Mouse (Mus musculus) mouse embryonic stem cell (cell line): ENCODE data around the gene Pdap1.
"Not testable (repeated sequence)": the region's sequence is repeated elsewhere in the genome, so short reads cannot be mapped to it uniquely, and the experiment has no call there.

Experiments
- in situ Hi-C, 2 experiments: fragments of 300-500 bp; cut with MboI; formaldehyde crosslinking; loops; 1 replicate in 1 of 2; 3 replicates in 1 of 2; pipeline ENCODE4 v1.14.3; 2019 to 2020; ENCODE audit warnings: low sequenced_read_pairs in 2 of 2, low pct_unique_long_range_greater_than_20kb in 1 of 2, mixed read lengths in 1 of 2; ENCODE audit not compliant: unreplicated experiment in 1 of 2

Pdap1 gene

GRCm38 (mm10) chr5:145126580-145126979, 13.5 kb downstream of the Pdap1 start:
- in situ Hi-C loops, result no loop called here

GRCm38 (mm10) chr5:145123396-145123795, 16.6 kb downstream of the Pdap1 start:
- in situ Hi-C loops, result no loop called here

- in situ Hi-C loops, result no loop called here
These were observed 19.1 kb downstream of the Pdap1 start for GRCm38 (mm10) chr5:145120921-145121320.

GRCm38 (mm10) chr5:145119385-145119784, 20.7 kb downstream of the Pdap1 start:
- in situ Hi-C loops, result no loop called here

GRCm38 (mm10) chr5:145118461-145118860, 21.6 kb downstream of the Pdap1 start:
- in situ Hi-C loops, result no loop called here

- in situ Hi-C loops, result no loop called here
These were observed 22.0 kb downstream of the Pdap1 start for GRCm38 (mm10) chr5:145118005-145118404.

GRCm38 (mm10) chr5:145116916-145117315, 23.1 kb downstream of the Pdap1 start:
- in situ Hi-C loops, result no loop called here

- in situ Hi-C loops, result no loop called here
These were observed 23.7 kb downstream of the Pdap1 start for GRCm38 (mm10) chr5:145116316-145116715.

GRCm38 (mm10) chr5:145115736-145116135, 24.3 kb downstream of the Pdap1 start:
- in situ Hi-C loops, result no loop called here

GRCm38 (mm10) chr5:145114606-145115473, 25.2 kb downstream of the Pdap1 start:
- in situ Hi-C loops, result no loop called here

- in situ Hi-C loops, result no loop called here
These were observed 25.9 kb downstream of the Pdap1 start, which contains the start of gene Arpc1b for GRCm38 (mm10) chr5:145114071-145114605. TSS of gene Arpc1b (plus strand) at chr5:145114215.

- in situ Hi-C loops, result no loop called here
These were observed 26.6 kb downstream of the Pdap1 start for GRCm38 (mm10) chr5:145113416-145113815.

- in situ Hi-C loops, result no loop called here
These were observed 27.5 kb downstream of the Pdap1 start for GRCm38 (mm10) chr5:145112566-145112965.

GRCm38 (mm10) chr5:145110401-145110800, 29.6 kb downstream of the Pdap1 start:
- in situ Hi-C loops, result no loop called here

GRCm38 (mm10) chr5:145105694-145106275, 34.3 kb downstream of the Pdap1 start:
- in situ Hi-C loops, result no loop called here

- in situ Hi-C loops, result no loop called here
These were observed 35.7 kb downstream of the Pdap1 start for GRCm38 (mm10) chr5:145104328-145104727.

- in situ Hi-C loops, result no loop called here
These were observed 37.3 kb downstream of the Pdap1 start for GRCm38 (mm10) chr5:145102706-145103105.

GRCm38 (mm10) chr5:145101451-145101850, 38.6 kb downstream of the Pdap1 start:
- in situ Hi-C loops, result not testable (repeated sequence)

GRCm38 (mm10) chr5:145100960-145101359, 39.1 kb downstream of the Pdap1 start:
- in situ Hi-C loops, result no loop called here
